In the genomic region with DNA sequence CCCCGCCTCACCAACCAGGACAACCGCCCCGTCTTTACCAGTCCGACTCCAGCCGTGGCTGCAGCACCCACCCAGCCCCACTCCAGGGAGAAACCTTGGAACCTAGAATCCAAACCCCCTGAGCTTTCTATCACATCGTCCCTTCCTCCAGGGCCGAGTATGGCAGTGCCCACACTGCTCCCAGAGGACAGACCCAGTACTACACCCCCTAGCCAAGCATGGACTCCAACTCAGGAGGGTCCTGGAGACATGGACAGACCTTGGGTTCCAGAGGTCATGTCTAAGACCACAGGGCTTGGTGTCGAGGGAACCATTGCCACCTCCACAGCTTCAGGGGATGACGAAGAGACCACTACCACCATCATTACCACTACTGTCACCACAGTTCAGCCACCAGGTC, we compare ENCODE assay signal across 10 mouse cellular contexts. TPM values are rescaled to one million over a fixed set of nuclear protein-coding genes. Genes with fewer than 3 reads are reported as not detected.
DNase-seq lines count a peak whose midpoint lies in the region; ATAC-seq lines count a peak whose summit lies in the region.
"Had no signal": no experiment of that assay in that cellular context is flagged by ENCODE, and none has a peak within 500 bp of the region (broad histone marks: within the 10 kb centered on the region; RNA-seq: fewer than 3 reads in every experiment).

No protein-coding gene starts in this region.

- peaks cover 29% of the 10 kb centered on the region for H3K36me3 ChIP-seq in midbrain, embryonic 14.5 days (ENCODE audit: control insufficient read depth, insufficient read depth, low read length)
- peaks cover 16% of the 10 kb centered on the region for H3K36me3 ChIP-seq in midbrain, embryonic 13.5 days
- H3K36me3 ChIP-seq: embryonic facial prominence, embryonic 13.5 days; limb, embryonic 12.5 days had no signal

- no peaks in the 10 kb centered on the region for H3K9me3 ChIP-seq in midbrain, embryonic 14.5 days (ENCODE audit: control insufficient read depth, low read length)
- no peaks in the 10 kb centered on the region for H3K9me3 ChIP-seq in midbrain, embryonic 13.5 days
- H3K9me3 ChIP-seq: embryonic facial prominence, embryonic 13.5 days; limb, embryonic 12.5 days had no signal

- H3K27ac ChIP-seq in midbrain, embryonic 14.5 days (replicated peaks; ENCODE audit: low read depth, low read length) = no peak overlapping the region
- no peak overlapping the region for H3K27ac ChIP-seq in midbrain, embryonic 13.5 days
- H3K27ac ChIP-seq: embryonic facial prominence, embryonic 13.5 days; limb, embryonic 12.5 days had no signal

- ATAC-seq in midbrain, embryonic 14.5 days (ENCODE audit: low FRiP score, low TSS enrichment) = no peak
- ATAC-seq in midbrain, embryonic 13.5 days = no peak

- peak; percentile 38 for DNase-seq in adrenal gland, postnatal 14 days
- no peak for DNase-seq in adrenal gland, postnatal 4 days (ENCODE audit: low spot score in 2 of 2)
- DNase-seq in midbrain, embryonic 14.5 days = peak; percentile 31
- DNase-seq in kidney, postnatal 36 days = peak; percentile 24 to 76
- peak; percentile 52 for DNase-seq in thymus, postnatal 14 days
- DNase-seq in left cerebral cortex, postnatal 36 days (ENCODE audit: low spot score in 2 of 2) = no peak
- no peak for DNase-seq in urinary bladder, adult 18-20 months (ENCODE audit: low spot score in 2 of 2)

- H3K4me3 ChIP-seq in midbrain, embryonic 14.5 days (replicated peaks; ENCODE audit: low read depth, low read length) = no peak overlapping the region
- no peak overlapping the region for H3K4me3 ChIP-seq in midbrain, embryonic 13.5 days (replicated peaks)
- H3K4me3 ChIP-seq: embryonic facial prominence, embryonic 13.5 days; limb, embryonic 12.5 days had no signal

- H3K4me2 ChIP-seq in midbrain, embryonic 14.5 days (ENCODE audit: low read length) = no peak overlapping the region
- H3K4me2 ChIP-seq in midbrain, embryonic 13.5 days (replicated peaks) = no peak overlapping the region
- H3K4me2 ChIP-seq: embryonic facial prominence, embryonic 13.5 days; limb, embryonic 12.5 days had no signal

- 63% methylated on average over 9 of the region's 9 CpGs for WGBS in midbrain, embryonic 14.5 days
- 55% methylated on average over 9 of the region's 9 CpGs for WGBS in midbrain, embryonic 13.5 days

- no peak overlapping the region for H3K9ac ChIP-seq in midbrain, embryonic 14.5 days (replicated peaks; ENCODE audit: low read length)
- H3K9ac ChIP-seq in midbrain, embryonic 13.5 days (replicated peaks) = no peak overlapping the region
- H3K9ac ChIP-seq: embryonic facial prominence, embryonic 13.5 days; limb, embryonic 12.5 days had no signal

- intact Hi-C loops in left cerebral cortex, postnatal 36 days (cut with DNase I) = no loop called here

- peaks cover 3% of the 10 kb centered on the region; the same call in 1 of the 2 replicates for H3K4me1 ChIP-seq in midbrain, embryonic 14.5 days (ENCODE audit: control insufficient read depth, insufficient read depth, low read length)
- peaks cover 31% of the 10 kb centered on the region for H3K4me1 ChIP-seq in midbrain, embryonic 13.5 days (replicated peaks)
- H3K4me1 ChIP-seq: embryonic facial prominence, embryonic 13.5 days; limb, embryonic 12.5 days had no signal

- H3K27me3 ChIP-seq in midbrain, embryonic 14.5 days (ENCODE audit: control insufficient read depth, insufficient read depth, low read length) = peaks cover 5% of the 10 kb centered on the region; the same call in 1 of the 2 replicates
- peaks cover 60% of the 10 kb centered on the region for H3K27me3 ChIP-seq in midbrain, embryonic 13.5 days

RNA-seq across cellular contexts. Expression of gene Sez6, which starts 23.1 kb away (rescaled TPM):
- total RNA-seq in adrenal gland, postnatal 14 days (2021) = 3.5 and 3.8 TPM in 2 replicates
- 1 to 10 TPM; 3.9 to 6.0 TPM for total RNA-seq in adrenal gland, postnatal 4 days (2021)
- polyA plus RNA-seq in midbrain, embryonic 14.5 days (2014; fragmentation: Nextera tagmentation; extraction: Ambion mirVana) = 121 and 124 TPM in 2 replicates
- polyA plus RNA-seq in midbrain, embryonic 13.5 days (2015; fragmentation: Nextera tagmentation; extraction: Ambion mirVana) = 118 TPM in 2 replicates
- total RNA-seq in left cerebral cortex, postnatal 36 days (2021) = 100 to 1,000 TPM; 150 to 165 TPM
- polyA plus RNA-seq: limb, embryonic 12.5 days had no signal

RNA-seq across cellular contexts. Expression of gene Phf12, which starts 28.9 kb away (rescaled TPM):
- total RNA-seq in adrenal gland, postnatal 14 days (2021) = 52.2 and 60.9 TPM in 2 replicates
- total RNA-seq in adrenal gland, postnatal 4 days (2021) = 10 to 100 TPM; 80.7 to 81.8 TPM
- 18.5 and 20.3 TPM in 2 replicates for polyA plus RNA-seq in midbrain, embryonic 14.5 days (2014; fragmentation: Nextera tagmentation; extraction: Ambion mirVana)
- 22.7 and 22.8 TPM in 2 replicates for polyA plus RNA-seq in midbrain, embryonic 13.5 days (2015; fragmentation: Nextera tagmentation; extraction: Ambion mirVana)
- 10 to 100 TPM; 51.7 to 63.6 TPM for total RNA-seq in left cerebral cortex, postnatal 36 days (2021)

RNA-seq across cellular contexts. Expression of gene Pipox, which starts 59.8 kb away (rescaled TPM):
- 3.7 and 21.3 TPM in 2 replicates for total RNA-seq in adrenal gland, postnatal 14 days (2021)
- total RNA-seq in adrenal gland, postnatal 4 days (2021) = 10 to 100 TPM in 1 of 2 experiments, 1 to 10 TPM in 1; 9.1 to 16.9 TPM
- polyA plus RNA-seq in midbrain, embryonic 14.5 days (2014; fragmentation: Nextera tagmentation; extraction: Ambion mirVana) = 4.0 and 4.2 TPM in 2 replicates
- polyA plus RNA-seq in midbrain, embryonic 13.5 days (2015; fragmentation: Nextera tagmentation; extraction: Ambion mirVana) = 8.6 and 11.0 TPM in 2 replicates
- total RNA-seq in left cerebral cortex, postnatal 36 days (2021) = 1 to 10 TPM in 1 of 2 experiments, under 1 TPM in 1; 0.25 to 1.4 TPM

Comparison
In these comparisons a context has a peak if more than half of its experiments do, and no peak if none do; other contexts are left out.
1. DNase-seq: peak in adrenal gland, postnatal 14 days (single experiment), midbrain, embryonic 14.5 days (single experiment), kidney, postnatal 36 days (2 of 2) and thymus, postnatal 14 days (single experiment); none in adrenal gland, postnatal 4 days (0 of 2), left cerebral cortex, postnatal 36 days (0 of 2) and urinary bladder, adult 18-20 months (0 of 2).
2. RNA of gene Sez6, which starts 23.1 kb away (total RNA-seq): 150 to 165 TPM in left cerebral cortex, postnatal 36 days; 3.9 to 6.0 TPM in adrenal gland, postnatal 4 days and 3.5 to 3.8 TPM in adrenal gland, postnatal 14 days; every median in the first group is over 10 times any median in the second.